Mouse (Mus musculus): Measurements from ENCODE around the gene Tmem81. TPM values are rescaled to one million over a fixed set of nuclear protein-coding genes. Genes with fewer than 3 reads are reported as not detected.

Tmem81 gene
- total and polyA plus RNA-seq, 2 experiments from 2014 or later, result 0.90 to 3.0 TPM

DNA sequence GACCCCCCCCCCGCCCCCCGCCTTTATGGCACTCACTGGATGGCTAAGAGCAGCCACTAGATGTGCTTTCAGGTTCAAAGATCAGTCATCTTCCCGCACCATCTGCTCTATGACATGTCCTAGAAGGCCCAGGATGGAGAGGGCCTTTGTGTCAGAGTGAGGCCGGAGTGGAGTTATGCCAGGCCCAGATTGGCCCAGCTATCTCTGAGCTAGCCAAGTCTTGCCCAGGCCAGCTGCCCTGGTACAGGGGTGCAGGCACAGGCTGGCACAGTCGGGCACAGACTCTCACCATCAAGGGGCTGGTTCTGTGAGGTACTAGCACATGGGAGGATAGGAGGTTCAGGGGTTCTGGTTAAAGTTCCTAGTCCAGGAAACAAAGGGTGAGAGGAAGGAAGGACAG lies 31.7 kb downstream of the Tmem81 start:
- Histone ChIP-seq H3K9me3 (ENCODE audit: low read length) (no peaks in the 10 kb centered on the region), H3K36me3 (ENCODE audit: insufficient read depth) (peaks cover 7% of the 10 kb centered on the region; the same call in 1 of the 2 replicates), H3K4me2 (ENCODE audit: low read depth) (0 out of 2 replicates have a peak overlapping the region, but pooled peaks have one; percentile 83), H3K4me3 (ENCODE audit: low read depth, low read length) (no peak overlapping the region), H3K4me1 (ENCODE audit: insufficient read depth) (peaks cover 19% of the 10 kb centered on the region), H3K27ac (ENCODE audit: low read depth, low read length) (no peak overlapping the region), H3K27me3 (ENCODE audit: insufficient read depth, low read length) (no peaks in the 10 kb centered on the region), H3K9ac (no peak overlapping the region)
- no peak for DNase-seq
- WGBS, result 71% methylated on average over 5 of the region's 5 CpGs
- no peak for TF ChIP-seq CTCF (IDR thresholded peaks at IDR 0.05; ENCODE audit: low read depth)
- ATAC-seq, result no peak

DNA sequence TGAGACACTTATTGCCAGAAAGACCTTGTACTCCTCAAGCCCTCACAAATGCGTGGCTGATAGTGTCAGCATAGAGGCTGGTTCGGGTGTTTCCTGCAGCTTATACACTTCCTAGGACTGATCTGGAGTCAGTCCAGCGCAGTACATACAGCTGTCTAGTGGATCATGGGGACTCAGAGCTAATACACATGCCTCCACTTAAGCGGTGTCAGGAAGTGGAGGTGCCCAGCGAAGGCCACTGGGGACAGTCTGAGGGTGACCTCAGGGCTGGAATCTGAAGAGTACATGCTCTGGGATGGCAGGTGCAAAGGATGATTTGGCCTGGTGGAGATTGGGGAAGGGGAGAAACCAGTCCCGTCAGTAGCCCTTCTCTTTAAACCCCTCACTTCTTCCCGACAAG lies 34.7 kb downstream of the Tmem81 start:
- peaks cover 24% of the 10 kb centered on the region for H3K4me1 ChIP-seq (ENCODE audit: insufficient read depth)
- H3K9me3 ChIP-seq (ENCODE audit: low read length), result no peaks in the 10 kb centered on the region
- DNase-seq (no peak), ATAC-seq (no peak)
- H3K4me3 ChIP-seq (ENCODE audit: low read depth, low read length), result peak overlapping the region; percentile 52
- peak overlapping the region; percentile 71 for H3K9ac ChIP-seq
- H3K4me2 ChIP-seq (ENCODE audit: low read depth), result peak overlapping the region; percentile 83
- H3K27me3 ChIP-seq (ENCODE audit: insufficient read depth, low read length), result no peaks in the 10 kb centered on the region
- H3K36me3 ChIP-seq (ENCODE audit: insufficient read depth), result no peaks in the 10 kb centered on the region
- 56% methylated on average over 7 of the region's 7 CpGs for WGBS
- no peak for TF ChIP-seq CTCF (IDR thresholded peaks at IDR 0.05; ENCODE audit: low read depth)
- peak overlapping the region; percentile 57 for H3K27ac ChIP-seq (ENCODE audit: low read depth, low read length)

- Histone ChIP-seq H3K36me3 (ENCODE audit: insufficient read depth) (no peaks in the 10 kb centered on the region), H3K4me3 (ENCODE audit: low read depth, low read length) (peak overlapping the region; percentile 52), H3K9me3 (ENCODE audit: low read length) (no peaks in the 10 kb centered on the region), H3K9ac (peak overlapping the region; percentile 71), H3K4me1 (ENCODE audit: insufficient read depth) (peaks cover 24% of the 10 kb centered on the region), H3K27ac (ENCODE audit: low read depth, low read length) (peak overlapping the region; percentile 57; the same call in 1 of the 2 replicates), H3K4me2 (ENCODE audit: low read depth) (peak overlapping the region; percentile 83), H3K27me3 (ENCODE audit: insufficient read depth, low read length) (no peaks in the 10 kb centered on the region)
- ATAC-seq, result no peak
- TF ChIP-seq CTCF (IDR thresholded peaks at IDR 0.05; ENCODE audit: low read depth), result no peak
- no peak for DNase-seq
- 8% methylated on average over 14 of the region's 14 CpGs for WGBS
These were observed 35.3 kb downstream of the Tmem81 start for GRCm38 (mm10) chr1:132541171-132541823.

DNA sequence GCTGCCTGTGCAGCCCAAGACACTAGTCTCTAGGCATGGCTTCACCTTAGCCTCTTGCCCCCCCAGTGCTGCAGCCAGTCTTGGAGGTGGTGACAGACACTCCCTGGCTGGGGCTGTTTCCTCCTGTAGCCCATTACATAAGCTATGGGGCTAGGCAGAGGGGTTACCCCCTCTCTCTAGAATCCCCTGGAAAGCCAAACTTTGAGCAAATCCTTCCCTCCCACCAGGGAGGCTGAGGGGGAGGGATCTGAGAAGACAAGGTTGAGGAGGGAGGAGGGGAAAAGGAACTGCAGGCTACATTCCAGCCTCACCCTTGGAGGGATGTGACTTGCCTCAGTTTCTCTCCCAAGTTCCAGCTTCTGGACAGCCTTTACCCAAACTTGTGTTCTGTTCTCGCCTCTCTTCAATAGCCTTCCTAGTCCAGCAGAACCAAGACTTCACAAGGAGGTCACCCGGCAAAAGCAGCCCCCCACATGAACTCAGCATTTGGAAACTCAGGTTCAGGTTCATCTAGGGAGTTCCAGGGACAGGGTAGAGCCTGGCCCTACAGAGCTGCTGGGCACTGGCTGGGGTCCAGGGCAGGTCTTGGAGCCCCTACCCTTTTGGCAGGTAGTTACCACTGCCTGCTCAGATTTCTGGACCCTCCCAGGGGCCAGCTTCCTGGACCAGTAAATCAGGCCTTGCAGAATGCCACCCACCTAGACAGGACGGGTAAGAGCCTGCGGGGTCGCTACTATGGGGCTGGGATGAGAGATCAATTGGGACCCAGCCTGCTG lies 36.0 kb downstream of the Tmem81 start:
- no peak for TF ChIP-seq CTCF (IDR thresholded peaks at IDR 0.05; ENCODE audit: low read depth)
- Histone ChIP-seq H3K9me3 (ENCODE audit: low read length) (no peaks in the 10 kb centered on the region), H3K27me3 (ENCODE audit: insufficient read depth, low read length) (no peaks in the 10 kb centered on the region), H3K4me2 (ENCODE audit: low read depth) (peak overlapping the region; percentile 83), H3K9ac (peak overlapping the region; percentile 71), H3K4me3 (ENCODE audit: low read depth, low read length) (peak overlapping the region; percentile 52), H3K4me1 (ENCODE audit: insufficient read depth) (peaks cover 24% of the 10 kb centered on the region), H3K27ac (ENCODE audit: low read depth, low read length) (peak overlapping the region; percentile 83), H3K36me3 (ENCODE audit: insufficient read depth) (no peaks in the 10 kb centered on the region)
- no peak for DNase-seq
- peak; percentile 1; the same call in 1 of the 2 replicates for ATAC-seq
- WGBS, result 14% methylated on average over 5 of the region's 5 CpGs

DNA sequence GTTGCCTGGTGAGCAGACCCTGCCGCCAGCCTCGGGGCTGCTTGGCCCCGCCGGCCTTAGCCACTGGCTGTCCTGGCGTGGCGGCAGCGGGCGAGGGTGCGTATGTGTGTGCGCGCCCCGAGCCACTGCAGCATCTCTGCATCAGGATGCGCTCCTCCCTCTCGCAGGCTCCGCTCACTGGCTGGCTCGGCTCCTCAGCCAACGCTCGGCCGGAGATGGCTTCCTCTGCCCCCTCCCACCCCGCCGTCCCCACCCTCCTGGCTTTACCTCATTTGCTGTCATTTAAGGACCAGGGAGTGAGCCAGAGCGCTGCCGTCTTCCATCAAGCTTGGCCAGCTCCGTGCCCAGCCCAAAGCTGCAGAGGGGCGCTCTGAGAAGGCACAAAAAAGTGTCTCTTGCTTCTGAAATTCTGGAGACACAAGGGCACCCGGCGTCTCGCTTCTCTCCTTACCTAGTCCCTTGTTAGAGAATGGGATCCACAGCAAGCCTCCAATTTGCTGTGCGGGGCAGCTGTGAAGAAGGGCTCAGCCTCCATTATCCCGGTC lies 36.8 kb downstream of the Tmem81 start, which contains the start of gene Cntn2:
Gene Cntn2, minus strand, starts transcription at position 495 of the 545 bp plus-strand sequence.
- TF ChIP-seq CTCF (IDR thresholded peaks at IDR 0.05; ENCODE audit: low read depth), result no peak
- under 1% methylated on average over 30 of the region's 30 CpGs for WGBS
- peak within 1 kb of the TSS; percentile 71 for H3K9ac ChIP-seq
- peak within 1 kb of the TSS; percentile 52 for H3K4me3 ChIP-seq (ENCODE audit: low read depth, low read length)
- peak within 1 kb of the TSS; percentile 83 for H3K27ac ChIP-seq (ENCODE audit: low read depth, low read length)
- no peaks in the 10 kb centered on the region for H3K9me3 ChIP-seq (ENCODE audit: low read length)
- ATAC-seq, result peak; percentile 95
- H3K4me1 ChIP-seq (ENCODE audit: insufficient read depth), result peaks cover 24% of the 10 kb centered on the region
- no peaks in the 10 kb centered on the region for H3K27me3 ChIP-seq (ENCODE audit: insufficient read depth, low read length)
- H3K36me3 ChIP-seq (ENCODE audit: insufficient read depth), result no peaks in the 10 kb centered on the region
- peak within 1 kb of the TSS; percentile 83 for H3K4me2 ChIP-seq (ENCODE audit: low read depth)
- peak; percentile 87 for DNase-seq

DNA sequence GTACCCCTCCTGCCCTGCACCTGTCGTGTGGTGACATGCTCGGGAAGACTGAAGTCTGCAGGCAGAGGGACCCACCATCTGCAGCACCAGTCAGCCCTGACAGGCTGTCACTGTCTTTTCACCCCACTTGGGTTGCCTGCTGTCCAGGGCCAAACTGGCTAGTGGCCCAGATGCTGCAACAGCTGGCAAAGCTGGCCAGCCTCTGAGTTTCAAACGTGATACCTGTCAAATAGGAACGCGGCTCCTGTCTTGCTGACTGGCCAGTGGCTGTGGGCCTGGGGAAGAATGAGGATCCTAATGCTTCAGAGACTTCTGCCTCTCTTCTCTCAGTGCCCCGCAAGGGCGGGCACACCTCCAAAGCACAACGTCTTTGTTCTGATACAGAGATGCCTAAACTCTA lies 37.8 kb downstream of the Tmem81 start:
- TF ChIP-seq CTCF (IDR thresholded peaks at IDR 0.05; ENCODE audit: low read depth), result no peak
- Histone ChIP-seq H3K9me3 (ENCODE audit: low read length) (no peaks in the 10 kb centered on the region), H3K9ac (no peak overlapping the region), H3K27ac (ENCODE audit: low read depth, low read length) (peak overlapping the region; percentile 83; the same call in 1 of the 2 replicates), H3K27me3 (ENCODE audit: insufficient read depth, low read length) (no peaks in the 10 kb centered on the region), H3K36me3 (ENCODE audit: insufficient read depth) (no peaks in the 10 kb centered on the region), H3K4me1 (ENCODE audit: insufficient read depth) (peaks cover 24% of the 10 kb centered on the region), H3K4me3 (ENCODE audit: low read depth, low read length) (no peak overlapping the region), H3K4me2 (ENCODE audit: low read depth) (peak overlapping the region; percentile 83)
- ATAC-seq, result no peak
- no peak for DNase-seq
- 51% methylated on average over 8 of the region's 8 CpGs for WGBS
